Mouse (Mus musculus) frontal cortex, postnatal 36 days (tissue): ENCODE data around the gene Ahcyl1.
"Not testable (repeated sequence)": the region's sequence is repeated elsewhere in the genome, so short reads cannot be mapped to it uniquely, and the experiment has no call there.

ENCODE experiments used
- DNase-seq, 2 experiments: peaks; one replicate each; pipeline ENCODE4 v3.0.0; 2022; ENCODE audit warnings: low spot score in 2 of 2

The Ahcyl1 gene

GRCm38 (mm10) chr3:107695948-107696881 lies at the start of gene Ahcyl1:
Gene Ahcyl1 (minus strand): TSS chr3:107696560.
- peak; percentile 98 to 99 for DNase-seq

GRCm38 (mm10) chr3:107746026-107746425 lies 49.7 kb upstream of the Ahcyl1 start:
- DNase-seq, result no peak

DNA sequence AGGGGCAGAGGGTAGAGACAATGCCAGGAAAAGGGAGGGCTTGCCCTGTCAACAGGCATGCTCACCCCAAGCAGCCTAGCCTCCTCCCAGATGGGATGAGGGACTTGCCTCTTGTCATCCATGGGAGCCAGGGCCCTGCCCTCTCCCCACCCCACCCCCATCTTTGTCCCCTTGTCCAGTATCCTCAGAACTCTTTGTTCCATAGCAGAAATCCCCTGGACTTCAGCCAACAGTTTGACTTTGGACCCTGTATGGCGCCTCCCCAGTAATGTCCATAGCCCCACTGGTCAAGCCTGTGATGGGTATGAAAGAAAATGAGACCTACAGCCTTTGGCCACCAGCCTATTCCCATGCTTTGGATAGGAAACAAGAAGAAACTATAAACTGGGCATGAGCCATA lies 47.3 kb upstream of the Ahcyl1 start:
- no peak for DNase-seq

GRCm38 (mm10) chr3:107743107-107743506 lies 46.7 kb upstream of the Ahcyl1 start:
- DNase-seq, result no peak

DNA sequence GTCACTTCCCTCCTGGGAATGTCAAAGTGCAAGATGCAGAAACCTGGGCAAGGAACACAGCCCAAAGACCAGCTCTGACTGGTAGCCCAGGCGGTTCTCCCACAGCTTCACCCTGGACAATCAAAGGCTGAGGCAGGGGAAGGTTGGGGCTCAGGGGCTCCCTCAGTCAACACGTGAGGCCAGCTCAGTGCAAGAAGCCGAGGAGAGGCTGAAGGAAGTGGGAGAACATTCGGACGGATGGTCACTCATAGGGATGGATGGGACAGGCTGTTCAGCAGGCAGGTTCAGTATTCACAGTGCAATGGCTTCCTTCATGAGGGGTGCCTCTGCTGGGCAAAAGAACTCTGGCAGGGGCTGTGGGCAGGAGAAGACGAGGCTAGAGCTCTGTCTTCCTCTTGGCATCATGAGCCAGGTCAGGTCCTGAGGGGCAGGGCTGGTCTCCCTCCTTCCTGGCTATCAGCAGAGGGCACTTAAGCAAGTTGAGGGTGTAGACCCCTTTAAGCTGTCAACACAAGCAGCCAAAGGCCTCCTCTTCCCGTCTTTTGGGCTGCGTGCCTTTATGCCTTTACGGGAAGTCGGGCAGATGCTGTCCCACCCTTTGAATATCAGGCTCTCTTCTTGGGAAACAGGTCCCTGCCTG lies 45.8 kb upstream of the Ahcyl1 start:
- no peak for DNase-seq

GRCm38 (mm10) chr3:107741387-107741786 lies 45.0 kb upstream of the Ahcyl1 start:
- no peak for DNase-seq

DNA sequence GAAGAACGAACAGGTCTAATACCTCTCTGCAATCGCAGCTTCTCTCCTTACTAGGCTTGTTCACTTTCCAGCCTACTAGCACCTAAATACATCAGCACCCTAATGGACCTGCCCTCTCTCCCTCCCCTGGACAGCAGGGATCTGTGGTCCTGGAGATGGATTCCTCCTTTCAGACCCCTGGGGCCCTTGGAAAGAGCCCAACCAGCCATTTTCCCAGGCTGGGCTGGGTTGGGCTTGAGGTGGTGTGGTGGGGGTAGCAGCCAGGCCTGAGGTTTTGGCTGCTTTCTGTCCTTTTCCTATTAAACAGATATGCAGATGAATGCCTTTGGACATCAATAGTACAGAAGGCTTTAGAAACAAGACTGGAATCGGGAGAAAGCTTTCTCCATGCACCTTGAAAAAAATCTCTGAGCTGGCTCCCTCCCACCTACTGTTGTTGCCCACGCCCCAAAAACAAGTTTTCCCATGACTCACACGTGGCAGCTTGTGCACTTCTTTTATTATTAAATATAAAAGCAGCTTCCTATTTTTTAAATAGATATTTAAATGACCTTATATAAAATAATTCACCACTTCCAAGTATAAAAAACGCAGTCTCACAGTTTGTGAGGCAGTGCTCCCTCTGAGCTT lies 44.3 kb upstream of the Ahcyl1 start:
- DNase-seq, result peak; percentile 41 to 57

DNA sequence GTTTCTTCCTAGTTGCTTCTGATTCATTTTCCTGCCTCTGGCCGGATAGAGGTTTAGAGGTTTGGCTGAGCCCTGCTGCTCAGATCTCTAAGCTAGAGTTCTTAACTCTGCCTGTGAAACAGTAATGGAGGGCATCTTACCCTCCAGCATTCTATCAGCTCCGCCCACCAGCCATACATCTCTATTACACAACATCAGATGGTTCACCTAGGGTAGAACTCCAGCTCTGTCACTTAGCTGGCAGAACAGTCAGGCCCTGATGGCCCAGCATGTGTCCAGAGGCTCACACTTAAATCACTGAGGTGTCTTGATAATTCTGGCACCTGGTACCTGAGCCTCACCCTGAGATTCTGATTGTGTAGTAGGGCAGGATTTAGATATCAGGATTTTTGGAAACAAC lies 43.6 kb upstream of the Ahcyl1 start:
- DNase-seq, result no peak

GRCm38 (mm10) chr3:107739456-107739855 lies 43.1 kb upstream of the Ahcyl1 start:
- no peak for DNase-seq

GRCm38 (mm10) chr3:107738620-107739019 lies 42.3 kb upstream of the Ahcyl1 start:
- peak in 1 of 2 experiments; percentile 54 for DNase-seq

DNA sequence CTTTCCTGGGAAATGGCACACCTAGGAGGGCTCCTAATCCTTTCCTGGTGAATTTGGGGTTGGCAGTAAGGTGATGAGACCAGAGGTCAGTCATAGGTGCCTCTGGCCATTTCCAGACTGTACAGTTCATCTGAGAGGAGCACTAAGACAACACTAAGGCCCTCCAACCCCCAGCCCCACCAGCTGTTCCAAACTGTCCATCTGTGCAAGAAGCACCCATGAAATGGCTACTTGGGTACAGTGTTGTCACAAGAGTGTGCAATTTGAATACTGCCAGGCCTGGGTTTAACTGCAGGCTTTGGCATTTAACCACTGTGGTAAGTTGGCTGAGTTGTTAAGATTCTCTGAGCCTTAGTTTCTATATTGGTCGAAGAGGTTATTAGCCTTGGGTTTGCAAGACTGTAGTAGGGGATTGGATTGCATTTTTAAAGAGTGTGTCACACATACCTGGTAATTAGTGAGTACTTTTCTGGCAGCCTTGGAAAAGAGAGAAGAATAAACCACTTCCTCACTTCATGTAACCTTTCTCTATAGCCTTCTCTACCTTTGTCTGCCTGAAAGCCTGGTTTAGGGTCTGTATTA lies 41.3 kb upstream of the Ahcyl1 start:
- no peak for DNase-seq

- DNase-seq, result not testable (repeated sequence)
These were observed 39.3 kb upstream of the Ahcyl1 start for GRCm38 (mm10) chr3:107735620-107736019.

DNA sequence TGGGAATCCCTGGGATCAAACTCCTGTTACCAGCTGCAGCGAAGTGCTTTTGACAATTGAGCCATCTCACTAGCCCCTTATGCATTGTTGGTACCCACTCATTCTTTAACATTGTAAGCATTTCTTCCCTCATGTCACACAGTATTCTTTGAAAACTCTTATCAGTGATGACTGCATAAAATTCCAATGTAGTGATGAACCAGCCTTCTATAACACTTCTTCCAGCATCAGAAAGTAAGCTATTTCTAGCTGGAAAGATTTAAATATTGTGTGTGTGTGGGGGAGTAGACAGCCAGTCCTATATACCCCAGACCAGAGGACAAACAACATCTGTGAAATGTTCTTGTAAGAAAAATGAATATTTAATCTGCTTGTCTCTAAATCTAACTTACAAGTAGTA lies 37.0 kb upstream of the Ahcyl1 start:
- no peak for DNase-seq

DNA sequence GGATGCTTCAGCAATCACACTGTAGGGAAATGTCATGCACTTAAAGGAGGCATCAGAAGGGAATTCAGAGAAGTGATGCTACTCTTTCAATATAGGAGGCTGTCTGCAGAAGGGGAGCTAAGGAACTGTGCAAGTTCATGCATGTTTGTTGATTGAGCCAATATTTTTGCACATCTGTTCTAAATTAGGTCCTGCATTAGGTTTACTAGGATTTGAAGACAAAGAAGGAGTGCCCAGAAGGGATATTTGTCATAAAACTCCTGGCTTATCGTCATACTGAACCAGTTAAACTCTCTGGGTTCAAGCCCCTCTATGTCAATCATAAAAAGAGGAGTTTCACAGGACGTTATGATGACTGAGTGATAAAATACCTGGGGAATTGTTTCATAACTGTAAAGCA lies 33.9 kb upstream of the Ahcyl1 start:
- DNase-seq, result no peak

DNA sequence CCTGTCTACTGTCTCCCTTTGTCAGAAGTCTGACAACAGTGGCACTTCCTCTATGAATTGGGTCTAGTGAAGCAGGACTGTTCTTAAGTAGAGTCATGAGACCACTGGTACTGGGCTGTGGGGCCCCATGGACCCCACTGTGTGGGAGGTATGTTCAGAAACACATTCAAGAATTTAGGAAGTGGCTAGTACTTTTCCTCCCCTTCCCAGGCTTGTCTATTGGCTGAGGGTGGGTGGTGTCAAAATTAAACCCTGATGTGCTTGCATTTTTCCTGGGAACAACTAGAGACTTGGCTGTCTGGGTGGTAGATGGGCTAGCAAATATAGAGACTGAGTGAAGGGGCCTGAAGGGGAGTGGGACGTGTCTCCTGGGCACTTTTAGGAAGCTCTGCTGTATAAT lies 32.1 kb upstream of the Ahcyl1 start:
- DNase-seq, result no peak

- no peak for DNase-seq
These were observed 19.6 kb upstream of the Ahcyl1 start for GRCm38 (mm10) chr3:107715971-107716370.

DNA sequence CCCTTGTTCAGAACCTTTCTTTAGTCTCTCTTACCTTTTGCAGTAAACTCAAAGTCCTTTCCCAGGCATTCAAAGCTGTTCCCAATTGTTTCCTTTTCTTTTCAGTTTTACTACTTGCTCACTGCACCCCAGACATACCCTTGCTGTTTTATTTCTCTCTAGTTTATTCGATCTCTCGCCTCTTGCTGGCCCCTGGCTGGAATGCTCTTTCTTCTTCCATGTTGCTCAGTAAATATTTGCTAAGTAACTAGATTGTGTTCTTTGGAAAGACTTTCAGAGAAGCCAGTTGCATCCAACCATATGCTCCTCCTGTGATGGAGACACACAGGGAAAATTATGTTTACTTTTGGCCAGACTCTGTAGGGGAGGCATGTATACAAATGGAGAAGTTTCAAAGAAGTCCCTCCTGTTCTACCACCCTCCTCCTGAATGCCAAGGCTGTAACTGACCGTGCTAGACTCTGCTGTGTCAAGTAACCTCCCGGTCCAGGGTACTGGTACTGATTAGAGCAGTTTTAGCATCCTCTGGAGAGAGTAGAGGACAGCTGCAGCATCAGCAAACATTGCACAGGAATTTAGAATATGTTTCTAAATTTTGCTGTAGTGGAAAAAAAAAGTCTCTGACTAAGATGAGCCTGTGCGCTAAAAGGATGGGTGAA lies 18.0 kb upstream of the Ahcyl1 start:
- no peak for DNase-seq

GRCm38 (mm10) chr3:107712081-107712480 lies 15.7 kb upstream of the Ahcyl1 start:
- no peak for DNase-seq

- no peak for DNase-seq
These were observed 12.8 kb upstream of the Ahcyl1 start for GRCm38 (mm10) chr3:107709156-107709555.

GRCm38 (mm10) chr3:107707239-107707638 lies 10.9 kb upstream of the Ahcyl1 start:
- no peak for DNase-seq

- DNase-seq, result no peak
These were observed 9.8 kb upstream of the Ahcyl1 start for GRCm38 (mm10) chr3:107706164-107706563.

- DNase-seq, result no peak
These were observed 8.0 kb upstream of the Ahcyl1 start for GRCm38 (mm10) chr3:107704371-107704705.
